Comparison of ENCODE assay signal across 8 mouse cellular contexts in genomic region chr15:3996267-3997010, GRCm38 (mm10). TPM values are rescaled to one million over a fixed set of nuclear protein-coding genes. Genes with fewer than 3 reads are reported as not detected.
DNase-seq lines count a peak whose midpoint lies in the region; ATAC-seq and TF ChIP-seq lines count a peak whose summit lies in the region.

No protein-coding gene starts in this region.

- H3K27ac ChIP-seq in cerebellum, adult 2 months (ENCODE audit: insufficient read depth, low read length), result peak overlapping the region; percentile 87
- H3K27ac ChIP-seq in spleen, adult 2 months (ENCODE audit: insufficient read depth, low read length), result peak overlapping the region; percentile 82
- H3K27ac ChIP-seq in limb, embryonic 13.5 days, result peak overlapping the region; percentile 86
- H3K27ac ChIP-seq in stomach, embryonic 16.5 days (ENCODE audit: low read length), result peak overlapping the region; percentile 96

- peak overlapping the region; percentile 72 for H3K4me2 ChIP-seq in limb, embryonic 13.5 days (replicated peaks)
- H3K4me2 ChIP-seq in stomach, embryonic 16.5 days (ENCODE audit: low read depth, low read length), result peak overlapping the region; percentile 88

- H3K9ac ChIP-seq in limb, embryonic 13.5 days, result peak overlapping the region; percentile 71
- peak overlapping the region; percentile 80 for H3K9ac ChIP-seq in stomach, embryonic 16.5 days (ENCODE audit: low read length)

- peak overlapping the region; percentile 75 for H3K4me3 ChIP-seq in cerebellum, adult 2 months (replicated peaks; ENCODE audit: insufficient read depth, low read depth, low read length)
- H3K4me3 ChIP-seq in spleen, adult 2 months (ENCODE audit: extremely low read depth, insufficient read depth, insufficient read length), result peak overlapping the region; percentile 96
- peak overlapping the region; percentile 81 for H3K4me3 ChIP-seq in limb, embryonic 13.5 days
- peak overlapping the region; percentile 91 for H3K4me3 ChIP-seq in stomach, embryonic 16.5 days (replicated peaks; ENCODE audit: low read length)

- no peak for TF ChIP-seq CTCF in cerebellum, adult 2 months (IDR thresholded peaks at IDR 0.05; ENCODE audit: borderline replicate concordance, insufficient read depth, low read depth, low read length)
- no peak for TF ChIP-seq CTCF in spleen, adult 2 months (IDR thresholded peaks at IDR 0.05; ENCODE audit: extremely low read depth, insufficient read depth, insufficient read length, insufficient replicate concordance)

- no peak for TF ChIP-seq POLR2A in cerebellum, adult 2 months (IDR thresholded peaks at IDR 0.05; ENCODE audit: borderline replicate concordance, insufficient read depth, low read length)
- no peak for TF ChIP-seq POLR2A in spleen, adult 2 months (IDR thresholded peaks at IDR 0.05; ENCODE audit: low read depth, low read length)

- H3K36me3 ChIP-seq in spleen, adult 2 months (ENCODE audit: control insufficient read depth, insufficient read depth, low read length), result peaks cover 7% of the 10 kb centered on the region
- peaks cover 8% of the 10 kb centered on the region for H3K36me3 ChIP-seq in limb, embryonic 13.5 days
- H3K36me3 ChIP-seq in stomach, embryonic 16.5 days (ENCODE audit: control insufficient read depth, insufficient read depth, low read length), result peaks cover 6% of the 10 kb centered on the region

- DNase-seq in cerebellum, adult 2 months, result no peak
- DNase-seq in cerebellum, postnatal 36 days, result no peak
- no peak for DNase-seq in spleen, adult 2 months (ENCODE audit: low read depth in 1 of 2, low spot score in 2 of 2)
- DNase-seq in spleen, postnatal 36 days (ENCODE audit: low spot score in 2 of 2), result no peak
- DNase-seq in cerebellum, adult 11 months, result no peak
- DNase-seq in right cerebral cortex, postnatal 25 days, result no peak

- H3K9me3 ChIP-seq in limb, embryonic 13.5 days, result no peaks in the 10 kb centered on the region
- no peaks in the 10 kb centered on the region for H3K9me3 ChIP-seq in stomach, embryonic 16.5 days (replicated peaks; ENCODE audit: control insufficient read depth, low read length)

- no peaks in the 10 kb centered on the region for H3K4me1 ChIP-seq in cerebellum, adult 2 months (ENCODE audit: control insufficient read depth, insufficient read depth, low read length)
- H3K4me1 ChIP-seq in spleen, adult 2 months (ENCODE audit: control insufficient read depth, insufficient read depth, insufficient read length), result no peaks in the 10 kb centered on the region
- H3K4me1 ChIP-seq in limb, embryonic 13.5 days, result peaks cover 6% of the 10 kb centered on the region
- H3K4me1 ChIP-seq in stomach, embryonic 16.5 days (ENCODE audit: control insufficient read depth, insufficient read depth, low read length), result peaks cover 8% of the 10 kb centered on the region; the same call in 1 of the 2 replicates

- ATAC-seq in limb, embryonic 13.5 days (ENCODE audit: low FRiP score, low read depth), result no peak
- ATAC-seq in stomach, embryonic 16.5 days (ENCODE audit: insufficient read depth, low FRiP score), result peak; percentile 0; the same call in 1 of the 2 replicates

- no peaks in the 10 kb centered on the region for H3K27me3 ChIP-seq in cerebellum, adult 2 months (ENCODE audit: control insufficient read depth, insufficient read depth, low read length)
- no peaks in the 10 kb centered on the region for H3K27me3 ChIP-seq in spleen, adult 2 months (ENCODE audit: control insufficient read depth, insufficient read depth, low read length)
- H3K27me3 ChIP-seq in limb, embryonic 13.5 days, result no peaks in the 10 kb centered on the region
- no peaks in the 10 kb centered on the region for H3K27me3 ChIP-seq in stomach, embryonic 16.5 days (ENCODE audit: control insufficient read depth, insufficient read depth, low read length)

- WGBS in cerebellum, adult 2 months, result 18% methylated on average over 14 of the region's 14 CpGs
- 23% methylated on average over 14 of the region's 14 CpGs for WGBS in spleen, adult 2 months
- 19% methylated on average over 14 of the region's 14 CpGs for WGBS in limb, embryonic 13.5 days
- WGBS in stomach, embryonic 16.5 days, result 18% methylated on average over 14 of the region's 14 CpGs

RNA-seq across cellular contexts. Expression of gene AW549877, which starts 0.9 kb away (rescaled TPM):
- polyA plus RNA-seq in cerebellum, adult 2 months (2012; rRNA removed), result 42.5 and 45.2 TPM in 2 replicates
- 6.1 and 6.3 TPM in 2 replicates for polyA plus RNA-seq in spleen, adult 2 months (2012; rRNA removed)
- 33.3 and 35.6 TPM in 2 replicates for polyA plus RNA-seq in limb, embryonic 13.5 days (2015; fragmentation: Nextera tagmentation; extraction: Ambion mirVana)
- polyA plus RNA-seq in stomach, embryonic 16.5 days (2015; fragmentation: Nextera tagmentation; extraction: Ambion mirVana), result 38.7 and 39.3 TPM in 2 replicates

RNA-seq across cellular contexts. Expression of gene Fbxo4, which starts 17.1 kb away (rescaled TPM):
- 11.2 and 12.0 TPM in 2 replicates for polyA plus RNA-seq in cerebellum, adult 2 months (2012; rRNA removed)
- 5.9 and 6.8 TPM in 2 replicates for polyA plus RNA-seq in spleen, adult 2 months (2012; rRNA removed)
- 8.2 and 10.2 TPM in 2 replicates for polyA plus RNA-seq in limb, embryonic 13.5 days (2015; fragmentation: Nextera tagmentation; extraction: Ambion mirVana)
- polyA plus RNA-seq in stomach, embryonic 16.5 days (2015; fragmentation: Nextera tagmentation; extraction: Ambion mirVana), result 11.7 and 12.5 TPM in 2 replicates

RNA-seq across cellular contexts. Expression of gene Oxct1, which starts 29.7 kb away (rescaled TPM):
- polyA plus RNA-seq in cerebellum, adult 2 months (2012; rRNA removed), result 173 and 178 TPM in 2 replicates
- polyA plus RNA-seq in spleen, adult 2 months (2012; rRNA removed), result 17.4 and 17.9 TPM in 2 replicates
- polyA plus RNA-seq in limb, embryonic 13.5 days (2015; fragmentation: Nextera tagmentation; extraction: Ambion mirVana), result 254 and 264 TPM in 2 replicates
- polyA plus RNA-seq in stomach, embryonic 16.5 days (2015; fragmentation: Nextera tagmentation; extraction: Ambion mirVana), result 232 and 251 TPM in 2 replicates
